Mouse (Mus musculus) common myeloid progenitor, adult 5-6 weeks (primary cell): ENCODE data around the gene Gm13420. TPM values are rescaled to one million over a fixed set of nuclear protein-coding genes. Genes with fewer than 3 reads are reported as not detected.

Experiments used
- ATAC-seq: replicated peaks from 2 replicates; pipeline ENCODE4 v1.8.0; 2016; ENCODE audit warnings: low read depth, mild to moderate bottlenecking, moderate TSS enrichment, inconsistent platforms; ENCODE audit not compliant: poor library complexity, severe bottlenecking
- total RNA-seq: library from RNA; stranded (forward); fragments of 200-1000, 187-1606 nt; gene quantifications from 2 replicates; pipeline ENCODE4 v1.2.3, GENCODE M21; 2017

The Gm13420 gene
- total RNA-seq, 1 experiment from 2014 or later, result not detected

DNA sequence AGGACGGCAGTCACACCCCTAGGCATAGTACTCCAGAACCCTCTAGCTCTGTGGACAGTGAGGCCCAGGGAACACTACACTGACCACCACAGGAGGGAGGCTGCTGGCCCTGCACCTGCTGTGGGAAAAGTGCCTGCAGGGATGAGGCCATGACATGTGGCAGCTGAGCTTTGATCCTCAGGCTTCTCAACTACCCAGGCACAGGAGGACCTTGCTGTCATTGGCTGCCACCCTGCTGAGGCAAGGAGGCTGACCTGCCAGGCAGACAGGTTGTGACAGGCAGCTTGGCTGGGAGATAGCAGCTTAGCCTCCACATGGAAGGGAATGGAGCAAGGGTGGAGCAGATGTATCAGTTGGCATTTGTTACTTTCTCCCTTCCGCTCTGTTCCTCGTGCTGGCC lies 46.0 kb downstream of the Gm13420 start:
- ATAC-seq, result no peak

DNA sequence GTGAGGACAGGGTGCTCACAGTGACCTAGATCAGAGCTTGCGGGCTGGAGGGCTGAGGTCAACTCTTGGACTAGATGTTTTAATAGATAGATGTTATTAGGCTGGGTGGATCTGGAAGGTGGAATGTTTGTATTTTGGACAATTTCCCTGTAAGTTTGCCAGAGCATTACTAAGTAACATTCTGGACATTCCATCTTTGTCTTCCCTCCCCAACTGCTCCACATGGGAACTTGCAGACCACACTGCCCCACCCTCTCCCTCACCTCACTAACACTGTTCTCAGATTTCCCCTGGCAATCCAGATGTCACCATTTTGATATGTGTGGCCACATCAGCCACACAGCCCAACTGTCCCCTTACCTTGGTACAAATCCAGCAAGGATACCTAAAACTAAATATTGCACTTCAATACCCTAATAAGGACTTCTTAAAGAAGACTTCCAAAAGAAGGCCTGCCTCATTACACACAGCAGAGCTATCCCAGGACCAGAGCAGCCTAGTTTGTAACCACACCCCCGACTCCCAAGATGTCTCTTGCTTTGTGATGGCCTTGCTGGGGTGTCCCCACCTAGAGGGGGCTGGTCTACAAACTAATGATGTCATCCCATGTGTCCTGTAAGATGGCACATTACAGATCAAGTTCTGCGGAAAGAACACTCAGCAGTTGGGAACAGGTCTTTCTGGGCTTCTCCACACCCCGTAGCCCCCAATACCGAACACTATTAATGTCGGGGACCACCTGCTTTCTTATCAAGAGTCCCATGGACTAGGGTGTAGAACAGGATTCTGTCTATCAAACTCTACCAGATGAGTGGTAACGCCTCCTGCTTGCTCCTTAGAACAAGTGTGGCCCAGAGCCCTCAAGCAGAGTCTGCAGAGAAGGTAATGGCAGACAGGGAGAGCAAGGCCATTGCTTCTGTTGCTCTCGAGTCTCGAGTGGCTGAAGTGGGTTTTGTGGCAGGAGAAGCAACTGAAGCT lies 48.1 kb downstream of the Gm13420 start:
- no peak for ATAC-seq

DNA sequence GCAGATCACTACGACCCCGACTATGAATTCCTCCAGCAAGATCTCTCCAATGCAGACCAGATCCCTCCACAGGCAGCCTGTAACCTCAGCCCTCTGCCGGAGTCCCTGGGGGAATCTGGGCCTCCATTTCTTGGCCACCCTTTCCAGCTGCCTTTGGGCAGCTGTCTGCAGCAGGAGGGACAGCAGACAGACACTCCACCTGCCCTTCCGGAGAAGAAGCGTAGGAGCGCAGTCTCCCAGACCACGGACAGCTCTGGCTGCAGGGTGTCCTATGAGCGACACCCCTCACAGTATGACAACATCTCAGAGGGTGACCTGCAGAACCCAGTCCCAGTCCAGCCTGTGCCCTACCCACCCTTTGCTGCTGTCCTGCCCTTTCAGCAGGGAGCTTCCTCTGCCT lies 49.3 kb downstream of the Gm13420 start:
- ATAC-seq, result no peak

DNA sequence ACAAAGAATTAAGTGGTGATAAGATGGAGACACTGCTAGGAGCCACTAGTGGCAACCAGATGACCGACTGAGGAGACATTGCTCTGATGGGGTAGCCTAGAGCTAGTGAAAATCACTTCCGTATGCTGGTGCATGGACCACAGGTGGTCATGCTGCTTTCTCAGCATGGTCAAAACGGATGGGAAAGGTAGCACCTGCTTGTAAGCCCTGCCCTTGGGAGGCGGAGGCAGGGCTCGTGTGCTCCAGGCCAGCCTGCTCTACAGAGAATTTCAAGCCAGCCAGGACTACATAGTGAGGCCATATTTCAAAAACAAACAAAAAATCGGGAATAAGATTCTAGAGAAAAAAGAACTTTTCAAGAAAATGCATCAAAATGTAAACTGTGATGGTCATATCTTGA lies 50.1 kb downstream of the Gm13420 start:
- no peak for ATAC-seq

DNA sequence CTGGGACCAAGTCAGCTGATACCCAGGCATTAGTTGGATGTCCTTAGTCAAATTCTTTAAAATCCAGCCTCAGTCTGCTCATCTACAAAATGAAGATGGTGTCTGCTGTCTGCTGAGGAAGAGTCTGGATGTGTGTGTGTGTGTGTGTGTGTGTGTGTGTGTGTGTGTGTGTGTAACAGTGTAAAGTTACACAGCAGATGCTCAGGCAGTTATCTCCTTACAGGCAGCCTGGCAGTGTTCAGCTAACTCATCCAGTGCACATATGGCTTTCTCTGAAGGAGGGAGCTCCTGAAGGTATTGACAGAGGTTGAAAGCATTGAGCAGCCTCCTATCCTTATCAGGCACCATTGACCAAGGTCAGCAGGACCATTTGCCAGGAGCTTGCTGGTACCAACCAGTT lies 50.6 kb downstream of the Gm13420 start:
- ATAC-seq, result no peak

DNA sequence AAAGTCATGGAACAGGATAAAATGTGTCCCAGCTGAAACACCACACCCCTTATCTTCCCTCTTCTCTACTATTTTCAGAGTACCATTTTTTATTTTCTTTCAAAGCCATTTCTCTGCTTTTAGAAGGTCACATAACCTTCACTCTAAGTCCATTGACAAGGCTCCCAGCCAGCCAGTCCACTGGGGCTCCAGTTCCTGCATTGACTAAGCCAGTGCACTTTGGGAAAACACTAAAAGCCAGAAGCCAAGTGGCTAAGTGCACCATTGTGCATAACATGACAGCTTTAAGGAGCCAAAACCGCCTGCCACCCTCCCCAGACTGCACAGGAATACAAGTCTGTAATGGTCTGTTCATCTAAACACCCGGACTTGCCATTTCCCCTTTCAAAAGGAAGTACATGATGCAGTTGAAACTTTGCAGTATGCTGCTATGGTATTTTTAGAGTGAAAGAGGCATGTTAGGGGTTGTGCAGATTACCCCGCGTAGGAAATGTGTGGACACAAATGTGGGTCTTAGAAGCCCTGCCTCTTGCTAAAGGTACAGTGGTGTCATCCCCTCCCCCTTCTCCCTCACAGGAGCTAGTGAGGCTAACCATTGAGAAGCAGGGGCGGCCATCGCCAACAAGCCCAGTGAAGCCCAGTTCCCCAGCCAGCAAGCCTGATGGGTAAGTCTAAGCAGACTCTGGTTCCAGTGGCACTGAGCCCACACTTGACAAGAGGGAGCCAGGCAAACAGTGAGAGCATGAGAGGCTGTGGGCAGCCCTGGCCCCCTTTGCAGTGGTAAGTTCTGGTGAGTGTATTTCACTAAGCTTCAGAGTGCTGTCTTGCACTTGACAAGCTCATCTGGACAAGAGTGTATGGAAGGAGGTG lies 52.8 kb downstream of the Gm13420 start:
- ATAC-seq, result peak; percentile 23; the same call in 1 of the 2 replicates

DNA sequence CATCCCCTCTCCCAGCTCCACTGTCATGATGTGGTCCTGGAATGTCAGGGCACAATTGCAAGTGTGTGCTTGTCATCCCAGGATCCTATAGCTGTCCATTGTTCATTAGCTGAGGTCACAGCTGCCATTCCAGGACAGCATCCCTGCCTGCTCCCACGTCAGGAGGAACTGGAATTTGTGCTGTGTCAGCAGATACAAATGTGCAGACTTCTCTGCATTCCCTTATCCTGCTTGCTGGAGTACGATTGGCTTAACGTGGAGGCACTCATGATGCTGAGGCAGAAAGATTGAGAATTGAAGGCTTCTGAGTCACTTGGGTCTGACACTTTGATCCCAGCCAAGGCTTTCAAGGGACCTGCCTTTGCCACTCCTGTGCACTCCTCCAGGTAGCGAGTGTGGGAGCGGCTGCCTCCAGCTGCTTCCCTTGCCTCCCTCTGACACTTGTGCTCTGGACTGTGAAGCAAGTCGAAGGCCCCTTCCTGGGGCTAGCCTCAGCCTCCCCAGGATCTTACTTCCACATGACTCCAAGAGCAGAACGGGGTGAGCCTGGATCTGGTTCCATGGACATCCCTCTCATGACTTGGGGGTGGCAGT lies 55.2 kb downstream of the Gm13420 start:
- ATAC-seq, result no peak

Other genes with a start within 250 kb of the Gm13420 start
- 25.4 and 40.5 TPM in 2 replicates for gene Rapgef1, start 132.0 kb downstream of the Gm13420 start, total RNA-seq
- gene Gm13547, start 7.6 kb upstream of the Gm13420 start, total RNA-seq, result not detected in 2 replicates
- 7.4 and 10.3 TPM in 2 replicates for gene Coq4, start 35.8 kb upstream of the Gm13420 start, total RNA-seq
- 45.7 and 58.0 TPM in 2 replicates for gene Trub2, start 36.8 kb upstream of the Gm13420 start, total RNA-seq
- gene Slc27a4, start 50.9 kb upstream of the Gm13420 start, total RNA-seq, result 3.3 and 5.9 TPM in 2 replicates
- gene Urm1, start 68.4 kb upstream of the Gm13420 start, total RNA-seq, result 20.1 and 23.9 TPM in 2 replicates
- 9.8 and 14.0 TPM in 2 replicates for gene Cercam, start 117.5 kb upstream of the Gm13420 start, total RNA-seq
- 76.4 and 93.2 TPM in 2 replicates for gene Odf2, start 137.5 kb upstream of the Gm13420 start, total RNA-seq
- 71.3 and 85.0 TPM in 2 replicates for gene Gle1, start 183.7 kb upstream of the Gm13420 start, total RNA-seq
- gene Sptan1, start 213.9 kb upstream of the Gm13420 start, total RNA-seq, result 84.1 and 89.2 TPM in 2 replicates